Mouse (Mus musculus): ENCODE results near the gene D430042O09Rik.

DNA sequence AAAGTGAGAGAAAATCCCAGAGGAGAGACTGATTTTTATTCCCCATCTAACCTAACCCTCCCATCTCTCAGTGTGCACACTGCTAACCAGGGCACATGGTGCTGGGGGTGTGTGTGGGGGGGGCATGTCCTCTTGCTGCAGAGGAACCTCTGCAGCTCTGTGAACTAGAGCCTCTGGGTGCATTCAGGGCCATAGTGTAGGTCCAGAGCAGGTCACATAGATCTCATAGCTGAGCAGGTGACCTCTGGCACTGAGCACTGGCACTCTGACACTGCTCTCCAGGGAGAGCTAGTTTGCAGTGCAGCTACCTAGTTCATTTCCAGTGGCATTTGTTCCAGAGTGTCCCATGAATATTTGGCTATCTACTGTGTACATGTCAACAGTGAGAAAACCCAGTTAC, 24.0 kb downstream of the D430042O09Rik start:
- TF ChIP-seq POLR2A (IDR thresholded peaks at IDR 0.05; ENCODE audit: insufficient read length, low read depth) = no peak
- no peak for TF ChIP-seq REST (IDR thresholded peaks at IDR 0.05; ENCODE audit: insufficient read depth, insufficient read length)
